Mouse (Mus musculus): Measurements from ENCODE around the gene Rb1.

DNA sequence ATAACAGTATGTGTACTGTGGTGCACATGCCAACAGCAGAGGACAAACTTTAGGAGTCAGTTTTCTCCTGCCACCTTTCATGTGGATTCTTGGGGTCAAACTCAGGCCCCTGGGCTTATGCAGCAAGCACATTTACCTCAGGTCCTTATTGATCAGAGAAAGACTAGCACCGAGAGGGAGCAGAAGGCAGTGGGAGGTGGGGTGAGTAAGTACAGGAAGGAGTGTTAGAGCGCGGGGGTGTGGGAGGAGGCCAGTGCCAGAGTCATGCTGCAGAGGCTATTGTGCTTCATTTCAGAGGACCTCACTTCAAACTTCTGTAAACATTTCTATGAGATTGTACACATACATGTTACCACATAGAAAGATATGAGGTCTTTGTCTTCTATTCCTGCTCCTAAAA, 124.2 kb downstream of the Rb1 start:
- TF ChIP-seq ELF1 (IDR thresholded peaks at IDR 0.05; ENCODE audit: low read depth, low read length) (no peak), POLR2AphosphoS5 (IDR thresholded peaks at IDR 0.05; ENCODE audit: borderline replicate concordance, low read depth, low read length) (no peak), CTCF (IDR thresholded peaks at IDR 0.05 in 2 of 3, conservative IDR thresholded peaks at IDR 0.05 in 1 of 3; ENCODE audit: control insufficient read depth in 1 of 3, insufficient read depth in 1 of 3, low read depth in 2 of 3, low read length in 3 of 3, poor library complexity in 1 of 3, severe bottlenecking in 1 of 3) (no peak), POLR2A (IDR thresholded peaks at IDR 0.05; ENCODE audit: control insufficient read depth in 1 of 2, insufficient read depth in 1 of 2, low read depth in 1 of 2, low read length in 2 of 2, poor library complexity in 1 of 2) (no peak), EP300 (IDR thresholded peaks at IDR 0.05; ENCODE audit: low read depth in 1 of 2, low read length in 2 of 2) (no peak), GATA1 (IDR thresholded peaks at IDR 0.05; ENCODE audit: low read depth, low read length) (no peak), UBTF (IDR thresholded peaks at IDR 0.05; ENCODE audit: borderline replicate concordance, insufficient read depth, low read depth, low read length) (no peak)

All from MEL (cell line).